30 mouse cellular contexts compared by ENCODE assay signal in genomic region chr1:119129039-119129438, GRCm38 (mm10).
DNase-seq lines count a peak whose midpoint lies in the region; ATAC-seq and TF ChIP-seq lines count a peak whose summit lies in the region.
"Had no signal": no experiment of that assay in that cellular context is flagged by ENCODE, and none has a peak within 500 bp of the region (broad histone marks: within the 10 kb centered on the region; RNA-seq: fewer than 3 reads in every experiment).

No protein-coding gene starts in this region.

- H3K27ac ChIP-seq in heart, embryonic 11.5 days (ENCODE audit: low read depth, low read length) = no peak overlapping the region
- H3K27ac ChIP-seq in embryonic fibroblast, embryonic 13.5 days (ENCODE audit: insufficient read depth, low read length) = peak overlapping the region; percentile 93
- no peak overlapping the region for H3K27ac ChIP-seq in cerebellum, adult 2 months (ENCODE audit: insufficient read depth, low read length)
- H3K27ac ChIP-seq: embryonic facial prominence, embryonic 10.5 days; embryonic facial prominence, embryonic 13.5 days; forebrain, embryonic 10.5 days; forebrain, embryonic 13.5 days; heart, embryonic 10.5 days; hindbrain, embryonic 14.5 days; hindbrain, postnatal 0 days had no signal

- no peaks in the 10 kb centered on the region for H3K27me3 ChIP-seq in heart, embryonic 11.5 days (ENCODE audit: control insufficient read depth, insufficient read depth, low read length)
- H3K27me3 ChIP-seq in cerebellum, adult 2 months (ENCODE audit: control insufficient read depth, insufficient read depth, low read length) = no peaks in the 10 kb centered on the region
- H3K27me3 ChIP-seq: embryonic facial prominence, embryonic 13.5 days; forebrain, embryonic 13.5 days had no signal

- 80% methylated on average over 3 of the region's 3 CpGs for WGBS in heart, embryonic 11.5 days (ENCODE audit: insufficient replicate concordance)
- WGBS in cerebellum, adult 2 months = 97% methylated on average over 3 of the region's 3 CpGs

- no peak overlapping the region for H3K4me3 ChIP-seq in heart, embryonic 11.5 days (ENCODE audit: low read depth, low read length)
- H3K4me3 ChIP-seq in embryonic fibroblast, embryonic 13.5 days (ENCODE audit: insufficient read depth, low read length) = no peak overlapping the region
- H3K4me3 ChIP-seq in cerebellum, adult 2 months (replicated peaks; ENCODE audit: insufficient read depth, low read depth, low read length) = no peak overlapping the region
- H3K4me3 ChIP-seq: embryonic facial prominence, embryonic 10.5 days; embryonic facial prominence, embryonic 13.5 days; forebrain, embryonic 10.5 days; forebrain, embryonic 13.5 days; heart, embryonic 10.5 days had no signal

- DNase-seq in heart, adult 18-20 months = peak; percentile 27 to 42
- peak; percentile 60 for DNase-seq in 3T3-L1 (ENCODE audit: low read depth, low spot score)
- peak; percentile 22 for DNase-seq in Muller cell, postnatal 12 days (ENCODE audit: inconsistent ontology term)
- no peak for DNase-seq in cerebellum, adult 18-20 months
- DNase-seq in cerebellum, adult 2 months = no peak
- no peak for DNase-seq in ovary, postnatal 14 days (ENCODE audit: low spot score)
- DNase-seq: adrenal gland, adult 8-10 months; adrenal gland, postnatal 25 days; B cell, adult 2 months; cerebellum, adult 11-12 months; cerebellum, adult 9-11 months; cerebellum, postnatal 25 days; gastrocnemius, postnatal 10 days; gastrocnemius, postnatal 36 days; heart, postnatal 4 days; kidney, adult 18-20 months; kidney, adult 9 months had no signal

- no peaks in the 10 kb centered on the region for H3K4me1 ChIP-seq in heart, embryonic 11.5 days (ENCODE audit: control insufficient read depth, insufficient read depth, low read length)
- peaks cover 12% of the 10 kb centered on the region for H3K4me1 ChIP-seq in embryonic fibroblast, embryonic 13.5 days (ENCODE audit: control insufficient read depth, insufficient read depth, low read length)
- H3K4me1 ChIP-seq in cerebellum, adult 2 months (ENCODE audit: control insufficient read depth, insufficient read depth, low read length) = no peaks in the 10 kb centered on the region
- H3K4me1 ChIP-seq: embryonic facial prominence, embryonic 10.5 days; embryonic facial prominence, embryonic 13.5 days; forebrain, embryonic 10.5 days; forebrain, embryonic 13.5 days; heart, embryonic 10.5 days had no signal

- no peak overlapping the region for H3K9ac ChIP-seq in heart, embryonic 11.5 days (ENCODE audit: low read depth, low read length)
- H3K9ac ChIP-seq: embryonic facial prominence, embryonic 13.5 days; forebrain, embryonic 13.5 days; hindbrain, embryonic 14.5 days had no signal

- TF ChIP-seq POLR2A in embryonic fibroblast, embryonic 13.5 days (IDR thresholded peaks at IDR 0.05; ENCODE audit: low read depth, low read length) = no peak
- TF ChIP-seq POLR2A in cerebellum, adult 2 months (IDR thresholded peaks at IDR 0.05; ENCODE audit: borderline replicate concordance, insufficient read depth, low read length) = no peak

- TF ChIP-seq CTCF in embryonic fibroblast, embryonic 13.5 days (IDR thresholded peaks at IDR 0.05; ENCODE audit: borderline replicate concordance, insufficient read depth, low read length) = no peak
- TF ChIP-seq CTCF in cerebellum, adult 2 months (IDR thresholded peaks at IDR 0.05; ENCODE audit: borderline replicate concordance, insufficient read depth, low read depth, low read length) = no peak

- H3K36me3 ChIP-seq in heart, embryonic 11.5 days (ENCODE audit: control insufficient read depth, insufficient read depth, low read length) = no peaks in the 10 kb centered on the region
- H3K36me3 ChIP-seq: embryonic facial prominence, embryonic 10.5 days; embryonic facial prominence, embryonic 13.5 days; forebrain, embryonic 10.5 days; heart, embryonic 10.5 days had no signal

- ATAC-seq in heart, embryonic 11.5 days (replicated peaks; ENCODE audit: insufficient number of reproducible peaks, low FRiP score, low TSS enrichment) = no peak
- ATAC-seq: CD4-positive, CD25-positive, alpha-beta regulatory T cell, adult 4 months; forebrain, embryonic 13.5 days; forebrain, embryonic 16.5 days; hindbrain, postnatal 0 days; inflammation-experienced regulatory T-cells, adult 6 months; intestine, embryonic 16.5 days had no signal

- H3K4me2 ChIP-seq in heart, embryonic 11.5 days = no peak overlapping the region
- H3K4me2 ChIP-seq: embryonic facial prominence, embryonic 13.5 days; forebrain, embryonic 13.5 days; hindbrain, embryonic 14.5 days had no signal

- H3K9me3 ChIP-seq in heart, embryonic 11.5 days (replicated peaks; ENCODE audit: control insufficient read depth, low read length) = no peaks in the 10 kb centered on the region
- H3K9me3 ChIP-seq: embryonic facial prominence, embryonic 10.5 days; embryonic facial prominence, embryonic 13.5 days; forebrain, embryonic 10.5 days; forebrain, embryonic 13.5 days; heart, embryonic 10.5 days had no signal

Comparison
In these comparisons a context has a peak if more than half of its experiments do, and no peak if none do; other contexts are left out.
1. DNase-seq: peak in heart, adult 18-20 months (2 of 2), 3T3-L1 (single experiment) and Muller cell, postnatal 12 days (single experiment); none in cerebellum, adult 18-20 months (0 of 2), cerebellum, adult 2 months (0 of 2) and ovary, postnatal 14 days (single experiment).